Mouse (Mus musculus) forebrain, embryonic 16.5 days (tissue): ENCODE data around the gene Drc3. TPM values are rescaled to one million over a fixed set of nuclear protein-coding genes. Genes with fewer than 3 reads are reported as not detected.

ENCODE experiments used
- ATAC-seq: fragments of 200-750 bp; cut with Nextera tagmentation; 2 replicates; pipeline ENCODE4 v1.8.0; 2017; ENCODE audit warnings: mild to moderate bottlenecking, moderate library complexity
- H3K27ac ChIP-seq: fragments of 300-500 bp; sonication (generic); 2 replicates; pipeline ENCODE4 v1.5.1; 2014; ENCODE audit warnings: low read length, control low read depth
- H3K27me3 ChIP-seq: fragments of 300-500 bp; sonication (generic); replicated peaks from 2 replicates; pipeline ENCODE4 v1.6.1; 2014; ENCODE audit warnings: low read length; ENCODE audit not compliant: control insufficient read depth, insufficient read depth
- H3K36me3 ChIP-seq: fragments of 300-500 bp; sonication (generic); 2 replicates; pipeline ENCODE4 v1.6.1; 2014; ENCODE audit not compliant: control insufficient read depth, insufficient read depth
- H3K4me1 ChIP-seq: fragments of 300-500 bp; sonication (generic); replicated peaks from 2 replicates; pipeline ENCODE4 v1.6.1; 2014; ENCODE audit warnings: low read length; ENCODE audit not compliant: control insufficient read depth, insufficient read depth
- H3K4me2 ChIP-seq: fragments of 300-500 bp; sonication (generic); 2 replicates; pipeline ENCODE4 v1.6.1; 2014; ENCODE audit warnings: mild to moderate bottlenecking, low read length, control low read depth
- H3K4me3 ChIP-seq: fragments of 300-500 bp; sonication (generic); replicated peaks from 2 replicates; pipeline ENCODE4 v1.5.1; 2014; ENCODE audit warnings: mild to moderate bottlenecking, low read length, control low read depth
- H3K9ac ChIP-seq: fragments of 300-500 bp; sonication (generic); replicated peaks from 2 replicates; pipeline ENCODE4 v1.6.1; 2014; ENCODE audit warnings: low read depth, low read length, control low read depth
- H3K9me3 ChIP-seq: fragments of 300-500 bp; sonication (generic); 2 replicates; pipeline ENCODE4 v1.6.1; 2016; ENCODE audit warnings: low read length; ENCODE audit not compliant: control insufficient read depth
- WGBS: fragments of 180-500 bp; shearing (Covaris S2); extraction: QIAGEN DNeasy Blood & Tissue Kit; methylation state at CpG from one replicate; pipeline ENCODE4 v1.1.7; 2014; 5-methylcytosine and 5-hydroxymethylcytosine counted together
- polyA plus RNA-seq: library from polyadenylated mRNA; unstranded; fragments of >200 nt; fragmentation: Nextera tagmentation; extraction: Ambion mirVana; gene quantifications from 2 replicates; pipeline ENCODE4 v1.2.1, GENCODE M21; 2015

The Drc3 gene
- 4.6 and 4.7 TPM in 2 replicates for polyA plus RNA-seq

DNA sequence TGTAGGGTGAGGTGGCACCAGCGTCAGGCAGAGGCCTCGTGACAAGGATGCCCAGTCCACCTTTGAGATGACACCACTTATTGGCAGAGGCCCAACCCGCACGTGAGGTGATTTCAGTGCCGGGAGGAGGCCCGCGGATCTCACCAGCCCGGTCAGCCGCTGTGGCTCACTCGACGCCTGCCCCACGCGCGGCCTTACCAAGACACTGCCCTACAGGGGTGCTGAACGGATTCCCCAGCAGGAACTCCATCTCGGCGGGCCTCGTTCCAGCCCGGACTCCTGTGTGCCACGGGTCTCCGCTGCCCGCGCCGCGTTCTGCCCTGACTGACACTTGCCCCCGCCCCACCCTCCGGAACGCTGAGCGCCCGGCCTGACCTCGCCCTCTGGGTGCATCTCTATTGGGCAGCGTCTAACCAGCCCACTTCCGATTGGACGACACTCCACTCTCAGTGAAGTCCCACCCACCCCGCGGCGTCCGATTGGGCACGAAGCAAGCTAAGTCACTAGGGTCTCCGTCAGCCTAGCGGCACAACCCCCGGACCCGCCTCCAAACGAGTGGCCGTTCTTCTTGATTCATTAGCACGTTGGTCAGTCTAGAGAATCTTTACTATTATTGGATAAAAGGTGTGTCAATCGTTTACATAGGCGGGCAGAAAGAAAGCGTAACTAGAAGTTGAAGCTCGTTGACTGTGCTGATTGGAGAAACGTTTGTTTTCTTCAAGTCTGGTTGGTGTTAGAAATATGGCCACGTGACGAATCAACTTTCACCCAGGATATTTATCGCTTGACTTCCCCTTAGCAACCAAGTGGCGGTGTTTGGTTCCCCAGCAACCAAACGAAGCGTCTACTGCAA lies at the start of gene Drc3, which contains the start of gene Tom1l2:
Gene Drc3 (plus strand): TSS at position 771 of the 853 bp plus-strand sequence.
Gene Tom1l2 (minus strand): TSS at position 347 of the 853 bp plus-strand sequence.
- ATAC-seq = peak; percentile 100

DNA sequence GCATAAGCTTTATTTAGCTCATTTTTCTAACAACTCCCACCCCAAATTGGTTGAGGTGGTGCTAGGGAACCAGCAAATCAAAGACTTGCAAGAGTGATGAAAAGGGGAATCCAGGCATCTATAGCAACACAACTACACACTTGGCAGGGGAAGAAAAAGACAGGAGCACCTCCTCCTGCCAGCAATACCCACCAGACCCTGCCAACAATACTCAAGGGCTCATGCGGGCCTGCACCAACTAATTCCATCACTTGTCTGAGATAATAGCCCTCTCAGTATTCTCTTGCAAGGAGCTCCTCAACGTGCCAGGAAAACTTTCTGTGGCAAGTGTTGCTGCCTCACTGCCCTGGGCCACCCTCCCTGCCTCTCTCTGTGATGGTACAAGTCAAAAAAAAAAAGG lies 49.6 kb upstream of the Drc3 start:
- peak; percentile 66 for ATAC-seq
- H3K4me1 ChIP-seq = peaks cover 36% of the 10 kb centered on the region

More for the DNA sequence above, at the start of gene Drc3, which contains the start of gene Tom1l2:
- Histone ChIP-seq H3K4me3 (peak within 1 kb of the TSS; percentile 85), H3K9ac (peak within 1 kb of the TSS; percentile 71), H3K27ac (peak within 1 kb of the TSS; percentile 59), H3K27me3 (no peaks in the 10 kb centered on the region), H3K4me2 (peak within 1 kb of the TSS; percentile 62), H3K36me3 (no peaks in the 10 kb centered on the region), H3K4me1 (peaks cover 16% of the 10 kb centered on the region), H3K9me3 (no peaks in the 10 kb centered on the region)
- WGBS = under 1% methylated on average over 57 of the region's 57 CpGs

DNA sequence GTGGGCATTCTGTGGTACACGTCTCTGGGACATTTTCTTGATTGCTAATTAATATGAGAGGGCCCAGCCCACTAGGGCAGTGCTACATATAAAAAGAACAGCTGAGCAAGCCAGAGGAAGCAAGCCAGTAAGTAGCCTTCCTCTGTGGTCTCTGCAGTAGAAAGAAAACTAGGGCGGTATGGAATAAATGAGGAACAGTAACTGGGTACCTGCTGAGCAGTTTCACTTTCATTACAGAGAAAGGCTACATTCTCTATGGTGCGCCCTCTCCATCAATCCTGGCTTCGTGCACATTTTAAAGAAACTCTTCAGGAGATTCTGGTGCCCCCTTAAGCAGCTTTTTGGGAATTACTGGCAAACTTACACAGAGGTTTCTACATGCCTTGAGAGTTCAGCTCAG lies 47.5 kb upstream of the Drc3 start:
- Histone ChIP-seq H3K4me3 (no peak overlapping the region), H3K27me3 (no peaks in the 10 kb centered on the region), H3K9me3 (no peaks in the 10 kb centered on the region), H3K4me1 (peaks cover 39% of the 10 kb centered on the region), H3K4me2 (no peak overlapping the region), H3K27ac (peak overlapping the region; percentile 34; the same call in 1 of the 2 replicates), H3K9ac (peak overlapping the region; percentile 17; the same call in 1 of the 2 replicates), H3K36me3 (no peaks in the 10 kb centered on the region)
- 19% methylated on average over 4 of the region's 4 CpGs for WGBS
- ATAC-seq = no peak

More for the DNA sequence above, 49.6 kb upstream of the Drc3 start:
- H3K36me3 ChIP-seq = no peaks in the 10 kb centered on the region
- H3K9me3 ChIP-seq = no peaks in the 10 kb centered on the region
- no peak overlapping the region for H3K4me3 ChIP-seq
- 16% methylated on average over 2 of the region's 2 CpGs for WGBS
- no peaks in the 10 kb centered on the region for H3K27me3 ChIP-seq
- H3K27ac ChIP-seq = no peak overlapping the region
- no peak overlapping the region for H3K9ac ChIP-seq
- no peak overlapping the region for H3K4me2 ChIP-seq

DNA sequence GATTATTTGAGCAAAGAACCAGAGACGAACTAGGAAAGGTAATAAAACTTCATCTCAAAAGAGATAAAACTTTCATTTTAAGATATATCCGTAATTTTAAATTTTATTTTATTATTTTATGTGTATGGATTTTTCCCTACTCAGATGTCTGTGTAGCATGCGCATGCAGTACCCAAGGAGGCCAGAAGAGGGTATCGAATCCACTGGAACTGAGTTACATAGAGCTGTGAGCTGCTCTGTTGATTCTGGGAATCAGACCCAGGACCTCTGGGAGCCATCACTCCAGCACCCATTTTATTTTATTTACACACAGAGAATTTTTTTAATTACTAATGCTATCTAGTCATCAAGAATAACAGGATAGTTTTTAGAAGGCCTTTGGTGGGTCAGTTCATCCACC lies 46.3 kb upstream of the Drc3 start:
- H3K4me2 ChIP-seq = no peak overlapping the region
- no peak overlapping the region for H3K27ac ChIP-seq
- no peak overlapping the region for H3K4me3 ChIP-seq
- WGBS = 64% methylated on average over 4 of the region's 4 CpGs
- H3K4me1 ChIP-seq = peaks cover 40% of the 10 kb centered on the region
- no peaks in the 10 kb centered on the region for H3K9me3 ChIP-seq
- no peaks in the 10 kb centered on the region for H3K36me3 ChIP-seq
- ATAC-seq = no peak
- H3K9ac ChIP-seq = no peak overlapping the region
- no peaks in the 10 kb centered on the region for H3K27me3 ChIP-seq

DNA sequence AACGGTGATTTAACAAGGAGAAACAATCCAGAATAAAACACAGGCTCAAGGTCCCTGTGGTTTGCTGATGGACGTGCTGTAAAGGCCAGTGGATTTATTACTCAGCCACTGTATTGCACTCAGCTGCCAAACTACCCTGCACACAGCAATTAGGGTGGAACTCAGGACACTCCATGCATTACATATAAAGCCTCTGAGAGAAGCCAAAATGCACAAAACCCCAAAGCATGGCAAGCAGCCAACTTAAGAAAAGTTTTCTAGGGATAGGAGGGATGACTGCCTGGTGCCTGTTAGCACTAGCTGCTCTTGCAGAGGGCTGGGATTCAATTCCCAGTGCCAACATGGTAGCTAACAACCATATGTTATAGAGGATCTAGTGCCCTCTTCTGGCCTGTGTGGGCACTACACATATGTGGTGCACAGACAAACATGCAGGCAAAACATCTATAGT lies 45.7 kb upstream of the Drc3 start:
- no peak for ATAC-seq
- no peaks in the 10 kb centered on the region for H3K36me3 ChIP-seq
- no peak overlapping the region for H3K4me2 ChIP-seq
- no peak overlapping the region for H3K27ac ChIP-seq
- WGBS = 32% methylated on average over 2 of the region's 2 CpGs
- no peaks in the 10 kb centered on the region for H3K27me3 ChIP-seq
- H3K4me1 ChIP-seq = peaks cover 35% of the 10 kb centered on the region
- no peak overlapping the region for H3K4me3 ChIP-seq
- H3K9ac ChIP-seq = no peak overlapping the region
- no peaks in the 10 kb centered on the region for H3K9me3 ChIP-seq

DNA sequence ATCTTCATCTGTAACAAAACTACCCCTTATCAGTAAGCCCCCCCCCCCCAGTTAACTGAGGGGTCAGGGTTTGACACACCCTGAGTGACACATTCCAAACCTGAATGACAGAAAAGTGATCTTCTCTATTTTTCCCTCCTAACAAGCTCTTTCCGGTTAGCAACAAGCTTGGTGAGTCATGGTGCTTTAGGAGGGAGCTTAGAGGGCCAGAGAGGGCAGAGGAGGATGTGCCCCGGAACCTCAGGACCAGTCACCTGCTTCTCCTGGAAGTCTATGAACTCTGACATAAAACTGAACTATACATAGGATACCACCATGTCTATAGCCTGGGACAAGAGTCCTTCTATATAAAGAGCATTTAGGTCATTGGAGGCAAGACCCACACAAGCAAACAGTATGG lies 45.1 kb upstream of the Drc3 start:
- no peak overlapping the region for H3K27ac ChIP-seq
- no peaks in the 10 kb centered on the region for H3K36me3 ChIP-seq
- 76% methylated on average over 2 of the region's 2 CpGs for WGBS

DNA sequence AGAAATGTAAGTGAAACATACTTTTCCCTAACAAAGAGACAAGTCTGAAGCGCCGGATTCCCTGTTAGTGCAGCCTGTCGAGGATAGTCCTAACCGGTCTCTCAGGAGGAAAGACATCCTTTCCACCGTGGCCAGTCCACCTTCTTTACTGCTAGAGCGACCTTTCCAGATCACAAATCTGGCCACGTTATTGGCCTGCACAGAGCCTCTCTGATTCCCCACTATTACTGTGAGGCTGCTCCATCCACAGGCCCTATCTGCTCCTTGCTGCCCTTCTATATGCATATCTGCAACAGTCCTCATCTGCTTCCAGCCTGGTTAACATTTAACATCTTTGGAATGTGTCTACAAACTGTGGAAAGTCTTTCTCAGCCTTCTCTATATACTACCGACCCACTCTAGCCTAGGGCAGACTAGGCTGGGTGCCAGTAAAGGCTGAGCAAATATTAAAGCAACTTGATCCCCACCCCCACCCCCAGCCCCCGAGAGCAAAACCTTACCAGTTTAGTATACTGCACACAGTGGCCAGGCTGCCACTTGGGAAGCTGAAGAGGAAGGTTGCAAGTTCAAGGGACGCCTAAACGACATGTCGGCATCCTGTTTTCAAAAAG lies 44.5 kb upstream of the Drc3 start:
- no peak overlapping the region for H3K9ac ChIP-seq
- H3K27ac ChIP-seq = no peak overlapping the region
- 72% methylated on average over 12 of the region's 12 CpGs for WGBS

More for the DNA sequence above, 45.1 kb upstream of the Drc3 start:
- H3K4me2 ChIP-seq = no peak overlapping the region
- H3K27me3 ChIP-seq = no peaks in the 10 kb centered on the region
- H3K4me3 ChIP-seq = no peak overlapping the region
- no peak for ATAC-seq
- H3K9me3 ChIP-seq = no peaks in the 10 kb centered on the region
- no peak overlapping the region for H3K9ac ChIP-seq
- H3K4me1 ChIP-seq = peaks cover 31% of the 10 kb centered on the region

DNA sequence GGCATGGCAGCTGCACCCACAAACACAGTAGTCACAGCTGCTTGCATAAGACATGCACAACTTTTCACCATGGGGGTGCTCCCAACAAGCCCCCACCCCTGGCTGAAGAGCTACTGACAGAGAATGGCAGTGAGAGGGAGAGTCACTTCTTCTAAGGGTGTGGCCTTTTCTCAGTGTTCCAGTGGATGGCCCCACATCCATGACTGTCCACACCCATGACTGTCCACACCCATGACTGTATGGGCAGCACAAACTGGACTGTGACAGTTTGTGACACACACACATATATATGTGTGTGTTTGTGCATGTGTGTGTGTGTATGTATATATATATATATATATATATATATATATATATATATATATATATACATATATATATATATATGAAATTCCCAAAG lies 43.3 kb upstream of the Drc3 start:
- ATAC-seq = no peak
- Histone ChIP-seq H3K4me1 (peaks cover 28% of the 10 kb centered on the region), H3K9ac (no peak overlapping the region), H3K27ac (no peak overlapping the region), H3K9me3 (no peaks in the 10 kb centered on the region), H3K4me2 (no peak overlapping the region), H3K36me3 (no peaks in the 10 kb centered on the region), H3K4me3 (no peak overlapping the region), H3K27me3 (no peaks in the 10 kb centered on the region)

More for the DNA sequence above, 44.5 kb upstream of the Drc3 start:
- no peak for ATAC-seq
- Histone ChIP-seq H3K9me3 (no peaks in the 10 kb centered on the region), H3K4me1 (peaks cover 28% of the 10 kb centered on the region), H3K27me3 (no peaks in the 10 kb centered on the region), H3K4me2 (no peak overlapping the region), H3K4me3 (no peak overlapping the region), H3K36me3 (no peaks in the 10 kb centered on the region)
